In genomic region chr19:4282898-4283553, GRCm38 (mm10) we compare ENCODE assay signal across 8 mouse cellular contexts. TPM values are rescaled to one million over a fixed set of nuclear protein-coding genes. Genes with fewer than 3 reads are reported as not detected.
DNase-seq lines count a peak whose midpoint lies in the region; ATAC-seq and TF ChIP-seq lines count a peak whose summit lies in the region.

Gene Ankrd13d, minus strand, starts transcription at chr19:4283137.

- peak within 1 kb of the TSS; percentile 69 for H3K4me3 ChIP-seq in embryonic facial prominence, embryonic 12.5 days
- peak within 1 kb of the TSS; percentile 77 for H3K4me3 ChIP-seq in limb, embryonic 10.5 days
- peak within 1 kb of the TSS; percentile 70 for H3K4me3 ChIP-seq in midbrain, embryonic 12.5 days
- peak within 1 kb of the TSS; percentile 82 for H3K4me3 ChIP-seq in small intestine, adult 2 months (ENCODE audit: low read depth, low read length)

- 0 out of 2 replicates have a peak, but pooled peaks cover 11% of the 10 kb centered on the region for H3K4me1 ChIP-seq in embryonic facial prominence, embryonic 12.5 days
- H3K4me1 ChIP-seq in limb, embryonic 10.5 days: peaks cover 19% of the 10 kb centered on the region
- H3K4me1 ChIP-seq in midbrain, embryonic 12.5 days: peaks cover 15% of the 10 kb centered on the region
- peaks cover 3% of the 10 kb centered on the region for H3K4me1 ChIP-seq in small intestine, adult 2 months (ENCODE audit: control insufficient read depth, insufficient read depth, insufficient read length, low read length)

- peak within 1 kb of the TSS; percentile 50; the same call in 1 of the 2 replicates for H3K27ac ChIP-seq in embryonic facial prominence, embryonic 12.5 days
- peak within 1 kb of the TSS; percentile 83 for H3K27ac ChIP-seq in limb, embryonic 10.5 days
- H3K27ac ChIP-seq in midbrain, embryonic 12.5 days (replicated peaks): peak within 1 kb of the TSS; percentile 42; the same call in 1 of the 2 replicates
- H3K27ac ChIP-seq in small intestine, adult 2 months (ENCODE audit: insufficient read depth, low read depth, low read length): no peak within 1 kb of the TSS

- peak within 1 kb of the TSS; percentile 79 for H3K4me2 ChIP-seq in embryonic facial prominence, embryonic 12.5 days (replicated peaks)
- H3K4me2 ChIP-seq in midbrain, embryonic 12.5 days (replicated peaks): peak within 1 kb of the TSS; percentile 78

- H3K36me3 ChIP-seq in embryonic facial prominence, embryonic 12.5 days: peaks cover 32% of the 10 kb centered on the region
- peaks cover 36% of the 10 kb centered on the region for H3K36me3 ChIP-seq in limb, embryonic 10.5 days
- H3K36me3 ChIP-seq in midbrain, embryonic 12.5 days: peaks cover 43% of the 10 kb centered on the region
- H3K36me3 ChIP-seq in small intestine, adult 2 months (ENCODE audit: control insufficient read depth, insufficient read depth, low read length): peaks cover 23% of the 10 kb centered on the region

- no peak for TF ChIP-seq POLR2A in small intestine, adult 2 months (IDR thresholded peaks at IDR 0.05; ENCODE audit: low read depth, low read length)

- peak within 1 kb of the TSS; percentile 71 for H3K9ac ChIP-seq in embryonic facial prominence, embryonic 12.5 days
- H3K9ac ChIP-seq in midbrain, embryonic 12.5 days (replicated peaks): peak within 1 kb of the TSS; percentile 71

- peak; percentile 75 for TF ChIP-seq CTCF in small intestine, adult 2 months (IDR thresholded peaks at IDR 0.05; ENCODE audit: extremely low read depth, insufficient read length, insufficient replicate concordance, low read depth, low read length)

- DNase-seq in 3T3-L1 (ENCODE audit: low read depth, low spot score): peak; percentile 84
- peak; percentile 85 to 93 for DNase-seq in adrenal gland, postnatal 36 days
- peak; percentile 99 for DNase-seq in heart, adult 11 months
- peak; percentile 80 for DNase-seq in kidney, adult 18-20 months
- peak; percentile 92 for DNase-seq in limb, embryonic 10.5 days (ENCODE audit: low spot score)

- WGBS in embryonic facial prominence, embryonic 12.5 days: under 1% methylated on average over 50 of the region's 50 CpGs
- under 1% methylated on average over 50 of the region's 50 CpGs for WGBS in limb, embryonic 10.5 days
- whole genome bisulfite sequencing in midbrain, embryonic 12.5 days: under 1% methylated on average over 47 of the region's 50 CpGs
- under 1% methylated on average over 50 of the region's 50 CpGs for whole genome bisulfite sequencing in small intestine, adult 2 months

- peak; percentile 91 for ATAC-seq in embryonic facial prominence, embryonic 12.5 days (ENCODE audit: insufficient number of reproducible peaks, insufficient read depth, low FRiP score, low TSS enrichment)
- ATAC-seq in midbrain, embryonic 12.5 days (ENCODE audit: low FRiP score, low read depth): peak; percentile 96

- no peaks in the 10 kb centered on the region for H3K9me3 ChIP-seq in embryonic facial prominence, embryonic 12.5 days
- H3K9me3 ChIP-seq in limb, embryonic 10.5 days (replicated peaks): no peaks in the 10 kb centered on the region
- H3K9me3 ChIP-seq in midbrain, embryonic 12.5 days: no peaks in the 10 kb centered on the region

- no peaks in the 10 kb centered on the region for H3K27me3 ChIP-seq in embryonic facial prominence, embryonic 12.5 days
- H3K27me3 ChIP-seq in limb, embryonic 10.5 days (ENCODE audit: low read depth, poor library complexity, severe bottlenecking): peaks cover 18% of the 10 kb centered on the region
- H3K27me3 ChIP-seq in midbrain, embryonic 12.5 days: peaks cover 18% of the 10 kb centered on the region; the same call in 1 of the 2 replicates
- H3K27me3 ChIP-seq in small intestine, adult 2 months (ENCODE audit: control insufficient read depth, insufficient read depth, low read length): no peaks in the 10 kb centered on the region

RNA-seq across cellular contexts. Expression of gene Ankrd13d, which starts in this region (rescaled TPM):
- 1 to 10 TPM; 2.4 to 2.8 TPM for total RNA-seq in adrenal gland, postnatal 36 days (2021)
- polyA plus RNA-seq in embryonic facial prominence, embryonic 12.5 days (2016; fragmentation: Nextera tagmentation; extraction: Ambion mirVana): 11.0 and 13.4 TPM in 2 replicates
- 5.5 and 7.9 TPM in 2 replicates for polyA plus RNA-seq in limb, embryonic 10.5 days (2016; fragmentation: Nextera tagmentation; extraction: Ambion mirVana)
- 17.6 and 18.9 TPM in 2 replicates for polyA plus RNA-seq in midbrain, embryonic 12.5 days (2016; fragmentation: Nextera tagmentation; extraction: Ambion mirVana)
- polyA plus RNA-seq in small intestine, adult 2 months (2012; rRNA removed): 1.1 and 1.8 TPM in 2 replicates
